Comparison of ENCODE assay signal across 1 mouse cellular context in genomic region chr17:15085006-15085405, GRCm38 (mm10).
TF ChIP-seq lines count a peak whose summit lies in the region.

No protein-coding gene starts in this region.

TF ChIP-seq in MEL, 35 proteins besides CTCF, POLR2A, EP300 and RAD21 (continued from another document):
- TF ChIP-seq MAX (IDR thresholded peaks at IDR 0.05; ENCODE audit: low read length) (peak; percentile 36), ETS1 (IDR thresholded peaks at IDR 0.05; ENCODE audit: low read depth, low read length) (peak; percentile 68), GABPA (IDR thresholded peaks at IDR 0.05; ENCODE audit: low read depth, low read length) (no peak), KAT2A (conservative IDR thresholded peaks at IDR 0.05; ENCODE audit: low read depth, low read length) (no peak), TAL1 (IDR thresholded peaks at IDR 0.05; ENCODE audit: low read length) (no peak), ZKSCAN1 (IDR thresholded peaks at IDR 0.05; ENCODE audit: low read depth, low read length) (no peak), SMC3 (IDR thresholded peaks at IDR 0.05; ENCODE audit: low read depth, low read length) (no peak), ZMIZ1 (IDR thresholded peaks at IDR 0.05; ENCODE audit: low read depth, low read length) (no peak), RCOR1 (IDR thresholded peaks at IDR 0.05; ENCODE audit: low read depth, low read length) (peak; percentile 44; the same call in 1 of the 2 replicates)
